Mouse (Mus musculus): ENCODE measurements at regions not wholly inside any gene's neighbourhood (a gene's known extent, or its start where the extent isn't known, plus 50 kb on each side); places are given as distances from the start of the nearest gene placed in this dataset.

GRCm38 (mm10) chr9:115551501-115551900 is 241.3 kb upstream of the Stt3b start:
- DNase-seq, result no peak

DNA sequence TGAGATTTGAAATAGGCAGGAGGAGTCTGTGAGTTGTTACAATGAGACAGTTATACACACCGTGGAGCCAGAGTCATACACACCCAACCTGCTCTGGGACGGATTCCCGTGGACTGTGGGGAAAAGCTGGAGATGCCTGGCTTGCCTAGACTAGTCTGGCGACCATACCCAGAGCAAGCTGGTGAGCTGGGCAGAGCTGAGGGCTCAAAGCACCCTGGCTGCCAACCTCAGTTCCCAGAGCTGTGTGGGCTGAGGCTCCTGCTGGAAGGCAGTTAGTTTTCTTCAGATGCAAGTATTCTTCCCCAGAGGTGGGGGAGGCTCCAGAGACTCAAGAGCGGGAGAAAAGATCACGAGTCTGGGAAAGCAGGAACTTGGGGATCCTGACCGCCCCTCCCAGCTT is 247.9 kb upstream of the Stt3b start:
- no peak for DNase-seq

GRCm38 (mm10) chr9:115559521-115559920 is 249.3 kb upstream of the Stt3b start:
- DNase-seq, result no peak

- no peak for DNase-seq
These were observed 251.0 kb upstream of the Stt3b start for GRCm38 (mm10) chr9:115561207-115561606.

DNA sequence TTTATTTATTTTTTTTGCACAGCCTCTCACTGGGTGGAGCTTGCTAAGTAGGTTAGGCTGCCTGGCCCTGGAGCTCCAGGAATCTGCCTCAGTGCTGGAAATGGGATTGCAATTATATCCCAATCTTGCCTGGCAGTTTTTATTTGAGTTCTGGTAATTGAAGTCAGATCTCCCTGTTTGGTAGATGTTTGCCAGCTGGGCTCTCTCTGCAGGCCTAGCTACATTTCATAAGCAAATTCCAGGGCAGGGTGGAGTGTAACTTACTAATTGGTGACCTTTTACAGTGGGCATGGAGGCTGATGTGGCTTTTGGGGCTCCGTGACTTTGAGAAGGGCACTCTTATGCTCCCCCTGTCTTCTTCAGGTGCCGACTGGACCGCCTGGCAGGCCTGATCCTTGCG is 252.6 kb upstream of the Stt3b start:
- no peak for DNase-seq

GRCm38 (mm10) chr9:115564366-115564765 is 254.1 kb upstream of the Stt3b start:
- DNase-seq, result no peak

- DNase-seq, result peak; percentile 8
These were observed 258.6 kb upstream of the Stt3b start for GRCm38 (mm10) chr9:115568693-115569334.

- DNase-seq, result no peak
These were observed 260.8 kb upstream of the Stt3b start for GRCm38 (mm10) chr9:115570998-115571397.

DNA sequence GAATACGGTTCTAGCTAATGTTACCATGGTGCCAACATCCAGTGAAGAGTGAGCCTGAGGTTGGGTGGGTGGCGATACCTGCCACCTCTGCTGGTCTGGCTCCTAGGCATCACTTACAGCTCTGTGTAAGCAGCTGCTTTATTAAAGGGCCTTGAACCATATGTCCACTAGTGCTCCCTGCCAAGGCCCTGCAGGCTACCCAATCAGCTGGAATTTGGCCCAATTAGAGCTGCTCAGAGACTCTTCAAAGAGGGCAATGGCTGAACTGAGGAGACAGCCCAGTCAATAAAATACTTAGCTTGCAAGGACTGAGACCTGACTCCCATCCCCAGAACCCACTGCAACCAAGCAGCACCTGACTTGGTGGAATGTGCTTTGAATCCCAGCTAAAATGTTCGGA is 270.9 kb upstream of the Stt3b start:
- DNase-seq, result no peak

DNA sequence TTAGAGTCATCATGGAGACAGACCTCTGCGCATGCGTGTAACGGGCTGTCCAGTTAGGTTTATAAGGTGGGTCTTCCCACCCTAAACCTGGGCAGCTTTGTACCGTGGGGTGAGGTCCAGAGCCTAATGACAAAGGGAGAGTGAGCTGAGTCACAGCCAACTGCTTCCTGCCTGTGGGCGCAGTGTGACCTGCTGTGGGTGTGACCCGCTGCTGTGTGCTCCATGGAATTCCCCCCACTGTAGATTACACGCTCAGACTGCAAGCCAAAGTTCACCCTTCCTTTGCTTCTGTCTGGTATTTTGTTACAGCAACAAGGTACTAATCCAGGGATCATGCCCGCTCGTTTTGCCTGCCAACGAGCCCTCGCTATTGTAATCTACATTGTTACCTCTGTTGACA is 273.3 kb upstream of the Stt3b start:
- no peak for DNase-seq

GRCm38 (mm10) chr9:115584874-115585273 is 274.7 kb upstream of the Stt3b start:
- no peak for DNase-seq

GRCm38 (mm10) chr9:115592466-115592865 is 282.2 kb upstream of the Stt3b start:
- no peak for DNase-seq

DNA sequence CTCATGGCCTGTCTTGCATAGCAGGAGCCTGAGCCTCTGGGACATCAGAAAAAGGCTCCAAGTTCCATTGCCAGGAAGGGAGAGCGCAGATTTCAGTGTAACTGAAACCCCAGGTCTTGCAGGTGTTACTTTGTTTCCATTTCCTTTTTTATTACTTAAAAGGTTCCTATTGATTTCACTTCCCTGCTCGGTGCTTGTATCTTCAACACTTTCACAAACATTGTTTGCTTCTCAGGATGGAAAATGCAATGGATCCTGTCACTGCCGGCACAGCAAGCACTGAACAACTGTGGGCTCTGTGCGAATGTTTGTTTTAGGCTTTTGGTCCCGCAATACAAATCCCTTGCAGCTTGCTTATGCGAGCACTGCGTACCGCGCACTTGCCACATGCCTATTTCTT is 290.0 kb upstream of the Stt3b start:
- no peak for DNase-seq

- DNase-seq, result no peak
These were observed 290.6 kb upstream of the Stt3b start for GRCm38 (mm10) chr9:115600826-115601225.

GRCm38 (mm10) chr9:115602772-115603171 is 292.6 kb upstream of the Stt3b start:
- no peak for DNase-seq

DNA sequence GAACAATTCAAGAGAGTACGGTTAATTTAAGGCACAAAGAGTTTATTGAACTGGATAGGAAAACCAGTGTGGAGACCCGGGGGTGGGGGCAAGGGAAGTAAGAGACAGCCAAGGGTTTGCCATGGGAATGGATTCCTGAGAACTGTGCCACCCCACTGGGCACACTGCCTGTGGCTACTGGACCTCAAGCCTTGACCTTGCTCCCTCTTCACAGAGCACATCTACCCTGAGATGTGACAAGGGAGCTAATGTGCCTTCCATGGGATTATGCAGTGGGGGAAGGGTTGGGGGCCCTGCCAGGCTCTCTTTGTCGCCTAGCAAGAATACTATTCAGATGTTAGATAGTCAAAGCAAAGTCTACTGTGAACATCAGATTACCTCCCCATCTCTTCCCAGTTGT is 294.2 kb upstream of the Stt3b start:
- no peak for DNase-seq

- DNase-seq, result no peak
These were observed 294.9 kb upstream of the Stt3b start for GRCm38 (mm10) chr9:115604968-115605682.

DNA sequence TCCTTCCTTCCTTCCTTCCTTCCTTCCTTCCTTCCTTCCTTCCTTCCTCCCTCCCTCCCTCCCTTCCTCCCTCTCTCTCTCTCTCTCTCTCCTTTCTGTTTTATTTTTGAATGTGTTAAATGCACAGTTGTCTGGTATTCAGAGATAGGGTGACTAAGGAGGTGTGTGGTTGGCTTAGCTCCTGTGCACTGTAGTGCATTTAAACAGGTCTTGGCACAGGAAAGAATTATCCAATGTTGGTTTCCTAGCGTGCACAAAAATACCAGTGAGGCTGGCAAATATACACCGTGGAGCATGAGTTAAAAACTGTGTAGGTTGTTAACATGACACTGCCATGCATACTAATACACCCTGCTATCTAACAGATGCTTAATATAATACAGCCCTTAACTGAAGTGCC is 297.7 kb upstream of the Stt3b start:
- no peak for DNase-seq

DNA sequence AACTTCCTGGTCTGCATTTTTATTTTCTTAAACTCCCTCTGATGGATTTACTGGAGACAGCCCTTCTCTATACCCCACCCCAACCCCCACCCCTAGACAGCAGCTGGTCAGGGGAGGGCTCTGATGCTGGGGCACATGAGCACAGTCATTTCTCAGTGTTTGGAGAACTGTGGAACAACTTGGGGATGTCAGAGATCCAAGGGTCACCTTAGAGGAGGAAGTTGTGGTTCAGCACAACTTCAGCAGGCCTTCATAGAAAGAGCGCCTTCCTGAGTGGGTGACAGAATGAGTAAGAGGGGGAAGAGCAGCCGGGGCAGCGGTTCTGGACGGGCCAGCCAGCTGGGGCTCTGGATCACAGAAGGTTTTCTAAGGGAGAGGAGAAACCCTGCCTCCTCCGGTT is 298.2 kb upstream of the Stt3b start:
- no peak for DNase-seq

GRCm38 (mm10) chr9:115609904-115610303 is 299.4 kb upstream of the Gadl1 start:
- no peak for DNase-seq

DNA sequence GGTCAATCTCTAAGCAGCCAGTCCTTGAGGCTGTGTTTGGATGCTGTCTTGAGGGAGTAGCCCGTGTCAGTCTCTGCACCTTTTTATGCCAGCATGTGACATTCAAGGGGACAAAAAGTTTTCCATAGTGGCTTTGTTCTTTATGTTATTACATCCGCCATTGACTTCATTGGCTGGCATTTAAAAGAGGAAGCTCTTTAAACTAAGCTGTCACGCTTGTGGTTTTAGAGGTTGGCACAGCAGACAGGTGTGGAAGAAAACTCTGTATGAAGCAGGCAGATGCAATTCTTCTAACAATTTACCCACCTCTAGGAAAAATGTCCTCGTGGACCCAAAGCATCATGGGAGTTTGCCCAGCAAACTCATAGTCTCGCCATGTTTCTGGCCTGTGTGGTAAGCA is 297.5 kb upstream of the Gadl1 start:
- no peak for DNase-seq

DNA sequence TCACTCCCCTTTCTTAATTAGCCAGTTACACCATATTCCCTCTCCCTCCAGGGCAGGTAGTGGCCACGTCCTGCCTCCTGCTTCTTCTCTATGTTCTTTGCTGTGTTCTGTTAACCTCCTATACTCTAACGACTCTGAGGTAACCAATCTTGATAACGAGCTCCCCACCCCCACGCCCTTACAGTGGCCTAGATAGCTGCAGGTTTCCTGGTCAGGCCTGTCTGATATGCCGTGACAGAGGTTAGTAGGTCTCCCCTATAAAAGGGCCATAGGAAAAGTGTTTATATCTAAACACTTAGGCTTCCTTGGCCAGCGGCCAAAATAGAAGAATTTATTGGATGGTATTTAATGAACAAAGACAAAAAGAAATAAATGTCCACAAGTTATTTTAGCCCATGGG is 296.3 kb upstream of the Gadl1 start:
- no peak for DNase-seq

DNA sequence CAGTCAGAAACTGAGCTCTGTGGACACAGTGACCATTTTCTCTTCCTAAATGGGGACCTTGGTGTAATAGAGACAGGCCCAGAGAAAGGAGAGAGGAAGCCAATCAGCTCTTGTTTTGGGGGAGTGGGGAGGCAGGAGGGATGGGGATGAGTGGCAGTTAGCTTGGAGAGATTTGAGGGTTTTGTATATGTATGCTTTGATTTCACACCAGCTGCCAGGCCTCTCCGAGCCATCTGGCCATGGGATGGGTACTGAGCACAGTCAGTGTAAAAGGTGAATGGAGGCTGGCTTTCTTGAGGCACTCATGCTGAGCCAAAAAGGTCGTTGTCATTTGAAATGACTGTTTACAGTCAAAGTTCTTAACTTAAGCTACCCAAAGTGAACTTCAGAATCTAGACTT is 295.2 kb upstream of the Gadl1 start:
- DNase-seq, result no peak

- peak; percentile 23 for DNase-seq
These were observed 291.3 kb upstream of the Gadl1 start for GRCm38 (mm10) chr9:115617909-115618308.

- DNase-seq, result peak; percentile 12
These were observed 285.3 kb upstream of the Gadl1 start for GRCm38 (mm10) chr9:115623948-115624347.
